Mouse (Mus musculus) MEL (cell line): ENCODE measurements around the gene Lima1. TPM values are rescaled to one million over a fixed set of nuclear protein-coding genes. Genes with fewer than 3 reads are reported as not detected.

ENCODE experiments used
- DNase-seq: peaks from one replicate; pipeline ENCODE4 v3.0.0; 2011; ENCODE audit warnings: low read depth, low spot score
- H3K27ac ChIP-seq: 2 replicates; pipeline ENCODE4 v1.5.1; 2012; ENCODE audit warnings: low read depth, mild to moderate bottlenecking, control low read depth, low read length, moderate library complexity; ENCODE audit not compliant: control insufficient read depth
- H3K27me3 ChIP-seq, 2 experiments: fragments of 150-350 bp in 1 of 2; sonication (generic) in 1 of 2; 2 replicates each; pipeline ENCODE4 v1.6.1; 2012; ENCODE audit warnings: low read length in 2 of 2, mild to moderate bottlenecking in 2 of 2, improper control_type of control experiment in 1 of 2, moderate library complexity in 1 of 2; ENCODE audit not compliant: insufficient read depth in 2 of 2, control insufficient read depth in 1 of 2
- H3K36me3 ChIP-seq, 2 experiments: 2 replicates each; pipeline ENCODE4 v1.6.1; 2012 to 2014; ENCODE audit warnings: low read length in 2 of 2, improper control_type of control experiment in 1 of 2, inconsistent platforms in 1 of 2, mild to moderate bottlenecking in 1 of 2; ENCODE audit not compliant: insufficient read depth in 2 of 2, control insufficient read depth in 1 of 2
- H3K4me1 ChIP-seq, 2 experiments: fragments of 150-350 bp in 1 of 2; sonication (generic) in 1 of 2; 2 replicates each; pipeline ENCODE4 v1.6.1; 2012; ENCODE audit warnings: low read length in 2 of 2, improper control_type of control experiment in 1 of 2, mild to moderate bottlenecking in 1 of 2; ENCODE audit not compliant: insufficient read depth in 2 of 2, control insufficient read depth in 1 of 2
- H3K4me3 ChIP-seq, 2 experiments: fragments of 150-350 bp in 1 of 2; sonication (generic) in 1 of 2; 2 replicates each; pipeline ENCODE4 v1.5.1; 2012; ENCODE audit warnings: low read depth in 2 of 2, low read length in 2 of 2, mild to moderate bottlenecking in 2 of 2, moderate library complexity in 2 of 2, control low read depth in 1 of 2, improper control_type of control experiment in 1 of 2; ENCODE audit not compliant: control insufficient read depth in 1 of 2, insufficient read depth in 1 of 2
- H3K79me2 ChIP-seq: 2 replicates; pipeline ENCODE4 v1.6.1; 2012; ENCODE audit warnings: mild to moderate bottlenecking, low read length, moderate library complexity; ENCODE audit not compliant: control insufficient read depth, poor library complexity, insufficient read depth
- H3K9ac ChIP-seq: 2 replicates; pipeline ENCODE4 v1.6.1; 2012; ENCODE audit warnings: low read depth, mild to moderate bottlenecking, control low read depth, low read length, moderate library complexity; ENCODE audit not compliant: control insufficient read depth, poor library complexity, severe bottlenecking
- H3K9me3 ChIP-seq: fragments of 150-350 bp; sonication (generic); replicated peaks from 2 replicates; pipeline ENCODE4 v1.6.1; 2012; ENCODE audit warnings: mild to moderate bottlenecking, low read length, improper control_type of control experiment, moderate library complexity; ENCODE audit not compliant: insufficient read depth
- BHLHE40 ChIP-seq: IDR thresholded peaks from 2 replicates; pipeline ENCODE4 v1.6.1; 2012; ENCODE audit warnings: low read depth, mild to moderate bottlenecking, inconsistent platforms, low read length, improper control_type of control experiment, borderline replicate concordance
- CHD1 ChIP-seq: IDR thresholded peaks from 2 replicates; pipeline ENCODE4 v1.6.1; 2012; ENCODE audit warnings: low read depth, mild to moderate bottlenecking, inconsistent platforms, low read length, improper control_type of control experiment
- CTCF ChIP-seq, 3 experiments: IDR thresholded peaks in 2 of 3; conservative IDR thresholded peaks in 1 of 3; 2 replicates each; pipeline ENCODE4 v1.5.1; 2011 to 2012; ENCODE audit warnings: low read length in 3 of 3, low read depth in 2 of 3, mild to moderate bottlenecking in 2 of 3, improper control_type of control experiment in 1 of 3, inconsistent platforms in 1 of 3, mixed read lengths in 1 of 3, moderate library complexity in 1 of 3; ENCODE audit not compliant: control insufficient read depth in 1 of 3, insufficient read depth in 1 of 3, poor library complexity in 1 of 3, severe bottlenecking in 1 of 3
- E2F4 ChIP-seq: IDR thresholded peaks from 2 replicates; pipeline ENCODE4 v1.6.1; 2011; ENCODE audit warnings: low read depth, low read length, improper control_type of control experiment, borderline replicate concordance
- ELF1 ChIP-seq: IDR thresholded peaks from 2 replicates; pipeline ENCODE4 v1.6.1; 2014; ENCODE audit warnings: low read depth, mild to moderate bottlenecking, inconsistent platforms, low read length, improper control_type of control experiment, moderate library complexity
- EP300 ChIP-seq, 2 experiments: IDR thresholded peaks; 2 replicates each; pipeline ENCODE4 v1.6.1; 2011; ENCODE audit warnings: improper control_type of control experiment in 2 of 2, low read length in 2 of 2, low read depth in 1 of 2, mild to moderate bottlenecking in 1 of 2
- ETS1 ChIP-seq: IDR thresholded peaks from 2 replicates; pipeline ENCODE4 v1.6.1; 2012; ENCODE audit warnings: low read depth, mild to moderate bottlenecking, inconsistent platforms, low read length, improper control_type of control experiment, moderate library complexity
- GABPA ChIP-seq: IDR thresholded peaks from 2 replicates; pipeline ENCODE4 v1.6.1; 2012; ENCODE audit warnings: low read depth, mild to moderate bottlenecking, inconsistent platforms, low read length, improper control_type of control experiment, moderate library complexity
- GATA1 ChIP-seq: IDR thresholded peaks from 2 replicates; pipeline ENCODE4 v1.6.1; 2011; ENCODE audit warnings: low read depth, low read length, improper control_type of control experiment
- HCFC1 ChIP-seq: IDR thresholded peaks from 2 replicates; pipeline ENCODE4 v1.6.1; 2012; ENCODE audit warnings: low read depth, mild to moderate bottlenecking, inconsistent platforms, low read length, improper control_type of control experiment, moderate library complexity
- JUND ChIP-seq: IDR thresholded peaks from 2 replicates; pipeline ENCODE4 v1.6.1; 2011; ENCODE audit warnings: low read depth, mild to moderate bottlenecking, improper control_type of control experiment, low read length
- KAT2A ChIP-seq: conservative IDR thresholded peaks from 2 replicates; pipeline ENCODE4 v1.6.1; 2012; ENCODE audit warnings: low read depth, low read length, improper control_type of control experiment, inconsistent platforms
- MAFK ChIP-seq: IDR thresholded peaks from 2 replicates; pipeline ENCODE4 v1.6.1; 2011; ENCODE audit warnings: low read depth, mild to moderate bottlenecking, low read length, improper control_type of control experiment, borderline replicate concordance
- MAZ ChIP-seq: IDR thresholded peaks from 2 replicates; pipeline ENCODE4 v1.6.1; 2012; ENCODE audit warnings: low read depth, mild to moderate bottlenecking, inconsistent platforms, low read length, improper control_type of control experiment
- MEF2A ChIP-seq: IDR thresholded peaks from 2 replicates; pipeline ENCODE4 v1.6.1; 2014; ENCODE audit warnings: low read depth, mild to moderate bottlenecking, inconsistent platforms, low read length, improper control_type of control experiment; ENCODE audit not compliant: poor library complexity, insufficient replicate concordance, severe bottlenecking; ENCODE audit errors: extremely low read depth
- MXI1 ChIP-seq: IDR thresholded peaks from 2 replicates; pipeline ENCODE4 v1.6.1; 2011; ENCODE audit warnings: mild to moderate bottlenecking, low read depth, low read length, improper control_type of control experiment
- MYB ChIP-seq: IDR thresholded peaks from 2 replicates; pipeline ENCODE4 v1.6.1; 2011; ENCODE audit warnings: mild to moderate bottlenecking, low read depth, low read length, improper control_type of control experiment
- MYC ChIP-seq: IDR thresholded peaks from 2 replicates; pipeline ENCODE4 v1.6.1; 2011; ENCODE audit warnings: low read depth, mild to moderate bottlenecking, low read length, improper control_type of control experiment, moderate library complexity
- NELFE ChIP-seq: IDR thresholded peaks from 2 replicates; pipeline ENCODE4 v1.6.1; 2011; ENCODE audit warnings: low read depth, low read length, improper control_type of control experiment
- NRF1 ChIP-seq: IDR thresholded peaks from 2 replicates; pipeline ENCODE4 v1.6.1; 2014; ENCODE audit warnings: low read depth, mild to moderate bottlenecking, inconsistent platforms, low read length, improper control_type of control experiment, moderate library complexity; ENCODE audit not compliant: poor library complexity, insufficient read depth, severe bottlenecking
- POLR2A ChIP-seq, 2 experiments: IDR thresholded peaks; 2 replicates each; pipeline ENCODE4 v1.6.1; 2011 to 2012; ENCODE audit warnings: low read length in 2 of 2, mild to moderate bottlenecking in 2 of 2, control low read depth in 1 of 2, improper control_type of control experiment in 1 of 2, low read depth in 1 of 2, moderate library complexity in 1 of 2; ENCODE audit not compliant: control insufficient read depth in 1 of 2, insufficient read depth in 1 of 2, poor library complexity in 1 of 2
- POLR2AphosphoS2 ChIP-seq: IDR thresholded peaks from 2 replicates; pipeline ENCODE4 v1.6.1; 2011; ENCODE audit warnings: low read length, improper control_type of control experiment
- POLR2AphosphoS5 ChIP-seq: IDR thresholded peaks from 2 replicates; pipeline ENCODE4 v1.6.1; 2012; ENCODE audit warnings: low read depth, borderline replicate concordance, mild to moderate bottlenecking, inconsistent platforms, low read length, moderate library complexity, mixed read lengths
- RAD21 ChIP-seq: IDR thresholded peaks from 2 replicates; pipeline ENCODE4 v1.6.1; 2011; ENCODE audit warnings: mild to moderate bottlenecking, low read depth, low read length, improper control_type of control experiment
- RCOR1 ChIP-seq: IDR thresholded peaks from 2 replicates; pipeline ENCODE4 v1.6.1; 2012; ENCODE audit warnings: low read depth, mild to moderate bottlenecking, inconsistent platforms, low read length, improper control_type of control experiment
- SMC3 ChIP-seq: IDR thresholded peaks from 2 replicates; pipeline ENCODE4 v1.6.1; 2011; ENCODE audit warnings: low read depth, low read length, improper control_type of control experiment
- TBP ChIP-seq: IDR thresholded peaks from 2 replicates; pipeline ENCODE4 v1.8.0; 2011; ENCODE audit warnings: low read depth, low read length, improper control_type of control experiment
- TCF12 ChIP-seq: IDR thresholded peaks from 2 replicates; pipeline ENCODE4 v1.6.1; 2014; ENCODE audit warnings: low read depth, mild to moderate bottlenecking, inconsistent platforms, low read length, improper control_type of control experiment, moderate library complexity
- UBTF ChIP-seq: IDR thresholded peaks from 2 replicates; pipeline ENCODE4 v1.6.1; 2012; ENCODE audit warnings: low read depth, mild to moderate bottlenecking, inconsistent platforms, low read length, improper control_type of control experiment, moderate library complexity, borderline replicate concordance; ENCODE audit not compliant: insufficient read depth
- USF1 ChIP-seq: IDR thresholded peaks from 2 replicates; pipeline ENCODE4 v1.6.1; 2014; ENCODE audit warnings: low read depth, mild to moderate bottlenecking, inconsistent platforms, low read length, improper control_type of control experiment, moderate library complexity
- USF2 ChIP-seq, 2 experiments: IDR thresholded peaks; 2 replicates each; pipeline ENCODE4 v1.6.1; 2011 to 2012; ENCODE audit warnings: improper control_type of control experiment in 2 of 2, low read length in 2 of 2, borderline replicate concordance in 1 of 2, inconsistent platforms in 1 of 2, low read depth in 1 of 2, mild to moderate bottlenecking in 1 of 2; ENCODE audit not compliant: insufficient read depth in 1 of 2
- ZC3H11A ChIP-seq: IDR thresholded peaks from 2 replicates; pipeline ENCODE4 v1.6.1; 2012; ENCODE audit warnings: low read depth, mild to moderate bottlenecking, inconsistent platforms, low read length, improper control_type of control experiment
- ZMIZ1 ChIP-seq: IDR thresholded peaks from 2 replicates; pipeline ENCODE4 v1.6.1; 2012; ENCODE audit warnings: low read depth, mild to moderate bottlenecking, inconsistent platforms, low read length, improper control_type of control experiment, moderate library complexity
- ZNF384 ChIP-seq: IDR thresholded peaks from 2 replicates; pipeline ENCODE4 v1.6.1; 2012; ENCODE audit warnings: low read depth, mild to moderate bottlenecking, inconsistent platforms, low read length, improper control_type of control experiment
- polyA plus RNA-seq, 2 experiments: library from polyadenylated mRNA; stranded (reverse) in 1 of 2; unstranded in 1 of 2; fragments of >175 nt in 1 of 2; fragments of >200 nt in 1 of 2; gene quantifications; 2 replicates each; pipeline versions ENCODE4 v1.2.1 to v1.2.4; 2012; ENCODE audit warnings: low replicate concordance in 2 of 2, low read depth in 1 of 2; ENCODE audit not compliant: insufficient read length in 2 of 2, insufficient read depth in 1 of 2, missing spikeins in 1 of 2
- total RNA-seq: library from RNA; depleted of rRNA; stranded (reverse); fragments of 300-350 nt; gene quantifications from 2 replicates; pipeline ENCODE4 v1.2.3, GENCODE M21; 2012

Lima1 gene
- total and polyA plus RNA-seq, 3 experiments, result 1.1 to 7.9 TPM; not detected in 1

DNA sequence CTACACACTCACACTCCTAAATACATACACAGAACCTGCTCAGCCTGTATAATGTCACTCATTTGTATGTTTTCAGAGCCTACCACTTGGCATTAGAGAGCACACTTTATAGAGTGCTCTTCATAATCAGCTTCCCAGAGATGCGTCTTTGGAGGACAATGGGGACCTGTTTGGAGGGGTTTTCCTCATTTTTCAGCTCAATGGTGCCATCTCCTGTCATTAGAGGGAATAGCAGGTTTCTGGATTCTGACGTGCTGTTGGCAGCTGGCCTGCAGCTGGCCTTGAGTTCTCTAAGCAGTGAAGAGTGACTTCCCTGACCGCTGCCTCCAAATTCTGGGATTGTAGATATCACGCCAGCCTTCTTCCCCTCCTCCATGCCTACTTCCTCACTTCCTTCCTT lies 29.1 kb upstream of the Lima1 start:
- no peak overlapping the region for H3K4me3 ChIP-seq

DNA sequence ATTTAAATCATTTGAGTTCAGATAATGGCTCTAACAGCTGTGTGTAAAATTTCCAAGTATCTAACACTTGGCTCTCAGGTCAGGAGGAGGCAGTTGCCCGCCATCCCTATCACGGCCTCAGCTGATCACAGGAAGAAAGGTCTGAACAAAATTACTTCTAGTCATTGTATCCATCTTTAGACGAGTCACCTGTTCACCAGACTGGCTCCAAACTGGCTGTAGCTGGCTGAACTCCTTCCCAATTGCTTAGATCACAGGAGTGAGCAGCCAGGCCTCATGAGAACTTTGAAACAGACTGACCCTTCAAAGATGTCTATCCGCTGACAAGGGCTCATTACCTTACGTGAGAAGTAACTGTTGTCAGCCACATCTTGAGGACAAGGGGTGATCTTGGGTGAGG lies 28.0 kb upstream of the Lima1 start:
- Histone ChIP-seq H3K9me3 (no peaks in the 10 kb centered on the region), H3K79me2 (no peaks in the 10 kb centered on the region), H3K4me1 (no peaks in the 10 kb centered on the region), H3K27ac (no peak overlapping the region), H3K27me3 (peaks cover 6 to 7% of the 10 kb centered on the region in 2 experiments), H3K9ac (no peak overlapping the region), H3K36me3 (no peaks in the 10 kb centered on the region), H3K4me3 (no peak overlapping the region)
- TF ChIP-seq MAFK, result no peak
- no peak for TF ChIP-seq RAD21
- TF ChIP-seq MXI1, result no peak
- no peak for TF ChIP-seq CHD1
- TF ChIP-seq NRF1, result no peak
- no peak for TF ChIP-seq SMC3
- no peak for TF ChIP-seq MYB
- no peak for TF ChIP-seq JUND
- no peak for TF ChIP-seq POLR2AphosphoS5
- no peak for TF ChIP-seq ELF1
- TF ChIP-seq POLR2A (IDR thresholded peaks at IDR 0.05; ENCODE audit: control insufficient read depth in 1 of 2, insufficient read depth in 1 of 2, low read depth in 1 of 2, low read length in 2 of 2, poor library complexity in 1 of 2), result no peak
- TF ChIP-seq MEF2A, result no peak
- TF ChIP-seq BHLHE40, result no peak
- no peak for TF ChIP-seq ZMIZ1
- no peak for TF ChIP-seq RCOR1
- TF ChIP-seq TBP, result no peak
- TF ChIP-seq EP300 (IDR thresholded peaks at IDR 0.05; ENCODE audit: low read depth in 1 of 2, low read length in 2 of 2), result no peak
- no peak for DNase-seq

More for the DNA sequence above, 29.1 kb upstream of the Lima1 start:
- H3K79me2 ChIP-seq, result no peaks in the 10 kb centered on the region
- H3K36me3 ChIP-seq, result no peaks in the 10 kb centered on the region
- DNase-seq, result peak; percentile 82
- H3K4me1 ChIP-seq, result no peaks in the 10 kb centered on the region
- TF ChIP-seq RCOR1 (no peak), ETS1 (no peak), RAD21 (peak; percentile 90), MAFK (no peak), USF1 (no peak), ZMIZ1 (no peak), TBP (no peak), MYC (no peak), GABPA (no peak), NRF1 (no peak), MAZ (no peak), POLR2A (IDR thresholded peaks at IDR 0.05; ENCODE audit: control insufficient read depth in 1 of 2, insufficient read depth in 1 of 2, low read depth in 1 of 2, low read length in 2 of 2, poor library complexity in 1 of 2) (no peak), EP300 (IDR thresholded peaks at IDR 0.05; ENCODE audit: low read depth in 1 of 2, low read length in 2 of 2) (no peak), ZC3H11A (peak; percentile 53), HCFC1 (no peak), MEF2A (no peak), POLR2AphosphoS2 (no peak), KAT2A (no peak), JUND (no peak), GATA1 (no peak), BHLHE40 (no peak), ZNF384 (no peak; the same call in 1 of the 2 replicates), NELFE (no peak), UBTF (no peak), SMC3 (peak; percentile 86), ELF1 (no peak), USF2 (IDR thresholded peaks at IDR 0.05; ENCODE audit: borderline replicate concordance in 1 of 2, insufficient read depth in 1 of 2, low read depth in 1 of 2, low read length in 2 of 2) (no peak), TCF12 (no peak), E2F4 (no peak), CTCF (IDR thresholded peaks at IDR 0.05 in 2 of 3, conservative IDR thresholded peaks at IDR 0.05 in 1 of 3; ENCODE audit: control insufficient read depth in 1 of 3, insufficient read depth in 1 of 3, low read depth in 2 of 3, low read length in 3 of 3, poor library complexity in 1 of 3, severe bottlenecking in 1 of 3) (peak; percentile 55 to 95 (median 86))
- no peak overlapping the region for H3K9ac ChIP-seq
- no peaks in the 10 kb centered on the region for H3K9me3 ChIP-seq
- no peak overlapping the region for H3K27ac ChIP-seq
- H3K27me3 ChIP-seq, result peaks cover 6 to 9% of the 10 kb centered on the region in 2 experiments
